Comparison of ENCODE assay signal across 11 mouse cellular contexts in the genomic region with DNA sequence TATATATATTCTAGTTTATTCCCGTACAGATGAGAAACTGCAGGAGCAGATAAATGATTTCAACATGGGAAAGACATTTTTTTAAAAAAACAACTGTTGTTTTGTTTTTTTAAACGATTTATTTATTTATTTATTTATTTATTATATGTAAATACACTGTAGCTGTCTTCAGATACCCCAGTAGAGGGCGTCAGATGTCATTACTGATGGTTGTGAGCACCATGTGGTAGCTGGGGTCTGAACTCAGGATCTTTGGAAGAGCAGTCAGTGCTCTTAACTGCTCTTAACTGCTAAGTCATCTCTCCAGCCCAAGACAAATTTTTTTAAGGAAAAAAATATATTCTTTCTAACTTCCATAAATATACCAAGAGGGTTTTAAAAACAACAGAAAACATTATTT. TPM values are rescaled to one million over a fixed set of nuclear protein-coding genes. Genes with fewer than 3 reads are reported as not detected.
DNase-seq lines count a peak whose midpoint lies in the region; ATAC-seq and TF ChIP-seq lines count a peak whose summit lies in the region.
"Had no signal": no experiment of that assay in that cellular context is flagged by ENCODE, and none has a peak within 500 bp of the region (broad histone marks: within the 10 kb centered on the region; RNA-seq: fewer than 3 reads in every experiment).

No protein-coding gene starts in this region.

- no peak overlapping the region for H3K9ac ChIP-seq in intestine, postnatal 0 days (ENCODE audit: low read depth, low read length)
- no peak overlapping the region for H3K9ac ChIP-seq in intestine, embryonic 15.5 days
- H3K9ac ChIP-seq: heart, embryonic 15.5 days; hindbrain, embryonic 15.5 days had no signal

- H3K36me3 ChIP-seq in intestine, postnatal 0 days (ENCODE audit: control insufficient read depth, insufficient read depth) = peaks cover 31% of the 10 kb centered on the region; the same call in 1 of the 2 replicates
- 0 out of 2 replicates have a peak, but pooled peaks cover 4% of the 10 kb centered on the region for H3K36me3 ChIP-seq in intestine, embryonic 15.5 days
- peaks cover 4% of the 10 kb centered on the region; the same call in 1 of the 2 replicates for H3K36me3 ChIP-seq in thymus, adult 2 months (ENCODE audit: control insufficient read depth, insufficient read depth, low read length)

- no peak overlapping the region for H3K4me2 ChIP-seq in intestine, postnatal 0 days (replicated peaks; ENCODE audit: low read depth)
- no peak overlapping the region for H3K4me2 ChIP-seq in intestine, embryonic 15.5 days (replicated peaks)
- H3K4me2 ChIP-seq: heart, embryonic 15.5 days; hindbrain, embryonic 15.5 days had no signal

- peak; percentile 33 for TF ChIP-seq CTCF in intestine, postnatal 0 days (IDR thresholded peaks at IDR 0.05; ENCODE audit: low read depth)
- no peak for TF ChIP-seq CTCF in thymus, adult 2 months (IDR thresholded peaks at IDR 0.05; ENCODE audit: borderline replicate concordance, control insufficient read depth, extremely low read depth, insufficient read depth, low read length, poor library complexity)

- peak; percentile 35 for DNase-seq in thymus, postnatal 14 days
- DNase-seq in thymus, adult 2 months = no peak
- peak; percentile 18 for DNase-seq in WW6 (ENCODE audit: low read depth, low spot score)
- no peak for DNase-seq in right cerebral cortex, postnatal 25 days
- DNase-seq: cerebellum, adult 11-12 months; kidney, postnatal 10 days had no signal

- no peak for TF ChIP-seq POLR2A in thymus, adult 2 months (IDR thresholded peaks at IDR 0.05; ENCODE audit: control insufficient read depth, extremely low read depth, insufficient read depth, low read length, poor library complexity)

- H3K4me3 ChIP-seq in intestine, postnatal 0 days (ENCODE audit: low read depth, low read length) = no peak overlapping the region
- H3K4me3 ChIP-seq in intestine, embryonic 15.5 days (replicated peaks) = no peak overlapping the region
- H3K4me3 ChIP-seq in thymus, adult 2 months (ENCODE audit: control insufficient read depth, insufficient read depth, low read length) = no peak overlapping the region
- H3K4me3 ChIP-seq: heart, embryonic 15.5 days; hindbrain, embryonic 15.5 days had no signal

- no peak for ATAC-seq in intestine, postnatal 0 days
- no peak for ATAC-seq in intestine, embryonic 15.5 days
- ATAC-seq in frontal cortex, adult (ENCODE audit: low TSS enrichment) = no peak

- H3K9me3 ChIP-seq in intestine, postnatal 0 days (ENCODE audit: control insufficient read depth) = no peaks in the 10 kb centered on the region
- no peaks in the 10 kb centered on the region for H3K9me3 ChIP-seq in intestine, embryonic 15.5 days
- H3K9me3 ChIP-seq: heart, embryonic 15.5 days; hindbrain, embryonic 15.5 days had no signal

- H3K4me1 ChIP-seq in intestine, postnatal 0 days (replicated peaks; ENCODE audit: control insufficient read depth, insufficient read depth, low read length) = no peaks in the 10 kb centered on the region
- H3K4me1 ChIP-seq in intestine, embryonic 15.5 days (replicated peaks) = no peaks in the 10 kb centered on the region
- H3K4me1 ChIP-seq in thymus, adult 2 months (replicated peaks; ENCODE audit: control insufficient read depth, insufficient read depth, low read length) = no peaks in the 10 kb centered on the region
- H3K4me1 ChIP-seq: heart, embryonic 15.5 days; hindbrain, embryonic 15.5 days had no signal

- WGBS in intestine, postnatal 0 days = 69% methylated on average over 3 of the region's 3 CpGs
- 70% methylated on average over 3 of the region's 3 CpGs for WGBS in intestine, embryonic 15.5 days
- WGBS in thymus, adult 2 months = 76% methylated on average over 3 of the region's 3 CpGs

- H3K27ac ChIP-seq in intestine, postnatal 0 days (ENCODE audit: low read depth, low read length) = no peak overlapping the region
- H3K27ac ChIP-seq in intestine, embryonic 15.5 days = no peak overlapping the region
- no peak overlapping the region for H3K27ac ChIP-seq in thymus, adult 2 months (ENCODE audit: control insufficient read depth, insufficient read depth, low read length)
- H3K27ac ChIP-seq: heart, embryonic 15.5 days; hindbrain, embryonic 15.5 days had no signal

- H3K27me3 ChIP-seq in intestine, postnatal 0 days (replicated peaks; ENCODE audit: control insufficient read depth, insufficient read depth, low read length) = no peaks in the 10 kb centered on the region
- no peaks in the 10 kb centered on the region for H3K27me3 ChIP-seq in intestine, embryonic 15.5 days (replicated peaks)
- H3K27me3 ChIP-seq in thymus, adult 2 months (ENCODE audit: control insufficient read depth, insufficient read depth, low read length) = no peaks in the 10 kb centered on the region
- H3K27me3 ChIP-seq: heart, embryonic 15.5 days; hindbrain, embryonic 15.5 days had no signal

RNA-seq across cellular contexts. Expression of a gene that starts 8.0 kb away (rescaled TPM):
- polyA plus RNA-seq in intestine, postnatal 0 days (2015; fragmentation: Nextera tagmentation; extraction: Ambion mirVana) = 3.6 and 4.2 TPM in 2 replicates
- 11.1 and 11.5 TPM in 2 replicates for polyA plus RNA-seq in intestine, embryonic 15.5 days (2015; fragmentation: Nextera tagmentation; extraction: Ambion mirVana)
- 1.0 and 1.3 TPM in 2 replicates for polyA plus RNA-seq in thymus, adult 2 months (2012; rRNA removed)

RNA-seq across cellular contexts. Expression of a gene that starts 45.0 kb away (rescaled TPM):
- polyA plus RNA-seq in intestine, postnatal 0 days (2015; fragmentation: Nextera tagmentation; extraction: Ambion mirVana) = 5.8 and 7.0 TPM in 2 replicates
- 22.0 and 25.0 TPM in 2 replicates for polyA plus RNA-seq in intestine, embryonic 15.5 days (2015; fragmentation: Nextera tagmentation; extraction: Ambion mirVana)
- polyA plus RNA-seq in thymus, adult 2 months (2012; rRNA removed) = 21.3 and 25.7 TPM in 2 replicates

Comparison
In these comparisons a context has a peak if more than half of its experiments do, and no peak if none do; other contexts are left out.
1. DNase-seq: peak in thymus, postnatal 14 days (single experiment) and WW6 (single experiment); none in thymus, adult 2 months (single experiment) and right cerebral cortex, postnatal 25 days (single experiment).